Mouse (Mus musculus) spleen, adult 12 weeks (tissue): ENCODE results near the gene B3galt2.
"Not testable (repeated sequence)": the region's sequence is repeated elsewhere in the genome, so short reads cannot be mapped to it uniquely, and the experiment has no call there.

ENCODE experiments used
- DNase-seq: peaks from one replicate; pipeline ENCODE4 v3.0.0; 2022; ENCODE audit warnings: low spot score

B3galt2 gene

GRCm38 (mm10) chr1:143640650-143641407 is at the start of gene B3galt2:
Gene B3galt2 (plus strand): TSS chr1:143640664.
- DNase-seq = no peak

- no peak for DNase-seq
These were observed 43.6 kb upstream of the B3galt2 start for GRCm38 (mm10) chr1:143596864-143597263.

GRCm38 (mm10) chr1:143608911-143609310 is 31.6 kb upstream of the B3galt2 start:
- DNase-seq = no peak

- DNase-seq = no peak
These were observed 27.6 kb upstream of the B3galt2 start for GRCm38 (mm10) chr1:143612901-143613300.

GRCm38 (mm10) chr1:143619760-143620159 is 20.7 kb upstream of the B3galt2 start:
- DNase-seq = no peak

GRCm38 (mm10) chr1:143621930-143622329 is 18.5 kb upstream of the B3galt2 start:
- no peak for DNase-seq

- no peak for DNase-seq
These were observed 17.8 kb upstream of the B3galt2 start for GRCm38 (mm10) chr1:143622634-143623033.

- no peak for DNase-seq
These were observed 9.1 kb upstream of the B3galt2 start for GRCm38 (mm10) chr1:143631337-143631736.

- no peak for DNase-seq
These were observed 8.1 kb upstream of the B3galt2 start for GRCm38 (mm10) chr1:143632361-143632760.

- DNase-seq = no peak
These were observed 7.4 kb upstream of the B3galt2 start for GRCm38 (mm10) chr1:143632854-143633587.

GRCm38 (mm10) chr1:143644221-143644620 is 3.8 kb downstream of the B3galt2 start:
- DNase-seq = no peak

- no peak for DNase-seq
These were observed 4.9 kb downstream of the B3galt2 start for GRCm38 (mm10) chr1:143645386-143645785.

GRCm38 (mm10) chr1:143646219-143646618 is 5.8 kb downstream of the B3galt2 start:
- no peak for DNase-seq

- DNase-seq = no peak
These were observed 9.9 kb downstream of the B3galt2 start for GRCm38 (mm10) chr1:143650317-143650716.

GRCm38 (mm10) chr1:143653646-143654045 is 13.2 kb downstream of the B3galt2 start:
- DNase-seq = no peak

- no peak for DNase-seq
These were observed 22.7 kb downstream of the B3galt2 start for GRCm38 (mm10) chr1:143663197-143663596.

- DNase-seq = not testable (repeated sequence)
These were observed 24.3 kb downstream of the B3galt2 start for GRCm38 (mm10) chr1:143664786-143665185.

- DNase-seq = no peak
These were observed 35.4 kb downstream of the B3galt2 start for GRCm38 (mm10) chr1:143675734-143676361.

GRCm38 (mm10) chr1:143681108-143681507 is 40.6 kb downstream of the B3galt2 start:
- DNase-seq = no peak

GRCm38 (mm10) chr1:143684849-143685248 is 44.4 kb downstream of the B3galt2 start:
- DNase-seq = no peak

- DNase-seq = no peak
These were observed 61.3 kb downstream of the B3galt2 start for GRCm38 (mm10) chr1:143701736-143702135.

GRCm38 (mm10) chr1:143702141-143702740 is 61.8 kb downstream of the B3galt2 start:
- DNase-seq = no peak
